Mouse (Mus musculus) heart, postnatal 25 days (tissue): Measurements from ENCODE around the gene Tfap2d. TPM values are rescaled to one million over a fixed set of nuclear protein-coding genes. Genes with fewer than 3 reads are reported as not detected.

ENCODE experiments used
- DNase-seq: peaks from one replicate; pipeline ENCODE4 v3.0.0; 2022; ENCODE audit warnings: low spot score
- intact Hi-C: fragments of 180-260 bp; cut with DNase I; formaldehyde crosslinking; loops from one replicate; pipeline ENCODE4 v1.15.1; 2025
- total RNA-seq, 2 experiments: library from RNA; stranded (reverse); gene quantifications; 2 replicates each; pipeline ENCODE4 v1.2.3; 2021

The Tfap2d gene
- total RNA-seq: not detected

DNA sequence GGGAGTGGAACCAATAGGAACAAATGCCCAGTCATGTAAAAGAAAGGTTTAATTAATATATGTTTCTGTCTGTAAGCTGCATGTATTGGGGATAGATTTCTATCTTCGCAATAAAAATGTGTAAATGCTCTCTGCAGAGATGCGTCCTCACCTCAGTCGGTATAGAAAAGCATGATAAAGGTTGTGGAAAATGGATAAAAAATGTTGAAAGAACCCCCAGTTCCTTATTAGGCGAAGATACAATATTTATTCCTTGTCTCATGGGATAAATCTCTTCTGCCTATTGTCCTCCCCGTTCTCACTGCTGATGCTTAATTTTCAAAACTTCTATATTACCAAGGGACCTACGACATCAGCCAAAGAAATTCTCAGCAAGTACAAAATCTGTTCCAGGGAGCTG is at the start of gene Tfap2d:
Gene Tfap2d (plus strand): TSS at position 392 of the 400 bp plus-strand sequence.
- DNase-seq: no peak
- intact Hi-C loops: no loop called here

GRCm38 (mm10) chr1:19056300-19056699 is 46.5 kb upstream of the Tfap2d start:
- no peak for DNase-seq
- intact Hi-C loops: no loop called here

DNA sequence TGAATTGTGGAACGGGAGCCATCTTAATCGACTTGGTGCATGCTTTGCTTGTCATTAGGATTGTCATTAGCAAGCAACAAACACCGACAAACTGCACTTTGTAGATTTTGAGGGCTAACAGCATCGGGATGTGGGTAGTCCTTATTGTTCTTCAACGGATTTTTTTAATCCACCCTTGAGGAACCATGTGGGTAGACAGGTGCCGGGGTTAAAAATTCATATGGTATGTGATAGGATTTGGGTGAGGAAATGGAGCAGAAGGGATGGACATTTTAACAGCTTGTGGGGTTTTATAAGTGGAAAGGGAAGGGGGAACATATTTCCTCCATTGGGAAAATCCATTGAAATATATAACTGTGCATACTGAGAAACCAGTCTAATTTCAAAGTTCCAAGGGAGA is 46.0 kb upstream of the Tfap2d start:
- no peak for DNase-seq
- intact Hi-C loops: no loop called here

DNA sequence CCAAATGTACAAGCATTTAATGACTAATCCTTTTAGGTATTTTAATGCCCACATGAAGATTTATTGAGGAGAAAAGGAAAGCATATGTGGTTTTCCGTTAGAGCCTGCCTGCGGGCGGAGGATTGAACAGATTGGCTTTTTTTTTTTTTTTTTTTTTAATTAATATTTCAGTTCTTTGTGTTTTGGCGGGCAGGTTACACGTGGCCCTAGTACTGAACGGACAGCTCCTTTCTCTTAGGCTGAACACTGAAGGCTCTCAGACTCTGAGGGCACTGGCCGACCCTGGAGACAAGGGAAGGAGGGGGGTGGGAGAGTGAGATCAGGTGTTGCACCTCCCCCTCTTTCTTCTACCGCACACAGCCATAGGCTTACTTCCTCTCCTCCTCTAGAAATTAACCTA is 14.7 kb upstream of the Tfap2d start:
- no peak for DNase-seq
- intact Hi-C loops: no loop called here

DNA sequence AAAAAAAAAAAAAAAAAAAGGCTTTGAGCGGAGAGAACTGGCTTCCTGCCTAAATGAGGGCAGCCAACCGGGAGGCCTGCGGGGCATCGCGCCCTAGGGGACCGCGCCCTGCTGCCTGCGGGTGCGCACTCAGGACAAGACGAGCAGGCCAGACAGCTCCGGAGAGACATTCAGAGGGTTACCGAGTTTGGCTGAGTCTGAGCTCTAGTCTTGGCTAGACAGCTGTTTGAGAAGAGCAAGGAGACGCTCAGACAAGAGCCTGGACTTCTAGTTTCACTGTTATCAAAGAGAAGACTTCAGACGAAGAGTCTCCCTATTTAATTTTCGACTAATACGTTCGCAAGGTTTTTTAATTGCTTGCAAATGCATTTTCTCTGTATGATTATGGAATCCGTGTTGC is 5.9 kb upstream of the Tfap2d start:
- intact Hi-C loops: no loop called here
- DNase-seq: no peak

GRCm38 (mm10) chr1:19103316-19103715 is 494 bp downstream of the Tfap2d start:
- intact Hi-C loops: no loop called here

DNA sequence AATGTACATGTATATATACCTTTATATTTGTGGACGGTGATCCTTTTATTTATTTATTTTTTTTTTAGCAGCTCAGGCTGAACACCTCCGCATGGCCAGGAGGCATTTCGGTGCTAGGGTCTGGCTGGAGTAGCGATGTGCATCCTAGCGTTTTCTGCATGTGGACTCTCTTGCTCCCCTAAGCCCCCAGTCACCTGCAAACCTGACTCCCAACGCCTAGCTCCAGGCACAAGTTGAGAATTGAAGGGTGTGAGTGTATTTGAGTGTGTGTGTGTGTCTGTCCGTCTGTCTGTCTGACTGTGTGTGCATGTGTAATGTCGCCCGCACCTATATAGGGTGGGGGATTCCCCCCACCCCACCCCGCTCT is 937 bp downstream of the Tfap2d start:
- intact Hi-C loops: no loop called here
- DNase-seq: no peak

More at GRCm38 (mm10) chr1:19103316-19103715, 494 bp downstream of the Tfap2d start:
- no peak for DNase-seq

GRCm38 (mm10) chr1:19104143-19104857 is 1.5 kb downstream of the Tfap2d start:
- DNase-seq: no peak
- intact Hi-C loops: no loop called here

- intact Hi-C loops: no loop called here
- DNase-seq: no peak
Observed at GRCm38 (mm10) chr1:19106401-19106800, 3.6 kb downstream of the Tfap2d start.

- no peak for DNase-seq
- intact Hi-C loops: no loop called here
Observed at GRCm38 (mm10) chr1:19106841-19107800, 4.3 kb downstream of the Tfap2d start.

- DNase-seq: no peak
- intact Hi-C loops: no loop called here
Observed at GRCm38 (mm10) chr1:19107801-19108200, 5.0 kb downstream of the Tfap2d start.

GRCm38 (mm10) chr1:19109711-19110110 is 6.9 kb downstream of the Tfap2d start:
- DNase-seq: no peak
- intact Hi-C loops: no loop called here

- intact Hi-C loops: no loop called here
- DNase-seq: no peak
Observed at GRCm38 (mm10) chr1:19110211-19110610, 7.4 kb downstream of the Tfap2d start.

DNA sequence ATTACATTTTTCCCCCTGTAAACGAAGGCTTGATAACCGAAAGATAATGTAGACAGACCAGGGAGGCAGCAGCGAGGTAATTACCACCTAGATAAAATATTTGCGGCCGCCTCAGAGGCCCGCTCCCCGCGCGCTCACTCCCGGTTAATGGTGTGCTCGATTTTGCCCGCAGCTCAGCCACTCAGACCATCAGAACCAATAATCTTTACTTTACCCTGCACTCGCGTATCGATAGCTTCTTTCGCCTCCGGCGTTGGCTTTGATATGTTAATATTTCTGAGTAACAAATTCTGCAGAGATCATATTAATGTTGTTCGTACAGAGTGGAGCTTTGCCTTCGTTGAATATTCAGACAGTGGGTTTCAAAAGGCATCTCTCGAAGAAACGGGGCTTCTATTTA is 8.2 kb downstream of the Tfap2d start:
- DNase-seq: no peak
- intact Hi-C loops: no loop called here

DNA sequence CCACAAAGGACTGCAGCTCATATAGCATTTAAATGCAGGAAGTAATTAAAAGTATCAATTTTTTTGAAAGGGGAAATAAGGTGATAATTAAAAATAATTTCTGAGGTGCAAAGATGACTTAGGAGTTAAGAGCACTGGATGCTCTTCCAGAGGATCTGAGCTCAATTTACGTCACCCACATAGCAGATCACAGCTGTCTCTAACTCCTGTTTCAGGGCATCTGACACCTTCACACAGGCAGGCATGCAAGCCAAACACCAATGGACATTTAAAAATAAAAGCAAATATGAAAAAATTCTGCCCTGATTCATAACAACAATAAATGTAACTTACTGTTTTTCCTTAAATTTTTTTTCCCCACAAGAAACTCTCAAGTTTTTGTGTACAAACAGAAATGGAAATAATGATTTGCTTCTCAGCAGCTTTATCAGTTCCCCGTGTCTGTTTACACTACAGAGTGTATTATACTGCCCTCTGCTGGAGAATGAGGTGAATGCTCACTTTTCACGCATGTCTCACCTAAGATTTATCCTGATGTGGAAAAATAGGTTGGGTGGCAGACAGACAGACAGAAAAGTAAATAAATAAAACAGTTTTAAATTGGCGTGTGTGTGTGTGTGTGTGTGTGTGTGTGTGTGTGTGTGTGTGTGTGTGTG is 76.0 kb downstream of the Tfap2d start:
- DNase-seq: no peak
- intact Hi-C loops: loop anchor here (10.0 kb wide), 1 partner anchor 824 kb away; no protein-coding TSS in a partner anchor

DNA sequence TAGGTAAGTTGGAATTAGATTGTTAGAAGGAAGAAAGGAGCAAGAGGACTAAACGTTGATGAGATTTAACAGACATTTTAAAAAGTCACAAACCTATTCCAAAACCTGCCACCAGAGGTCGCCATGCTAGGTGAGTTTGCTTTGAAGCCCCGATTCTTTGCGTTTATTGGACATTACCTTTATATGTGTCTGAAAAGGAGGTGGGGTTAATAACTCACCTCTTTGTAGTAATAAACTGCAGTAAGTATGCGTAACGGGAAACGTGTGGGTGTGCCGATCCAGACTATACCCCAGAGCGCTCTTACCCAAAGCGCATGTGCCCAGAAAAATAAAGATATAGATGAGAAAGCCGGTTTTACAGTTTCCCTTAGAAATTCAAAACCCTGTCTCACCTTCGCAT is 102.8 kb downstream of the Tfap2d start:
- DNase-seq: no peak
- intact Hi-C loops: loop anchor here (10.0 kb wide), 2 partner anchors 769 to 1309 kb away; no protein-coding TSS in a partner anchor

GRCm38 (mm10) chr1:19206194-19206593 is 103.4 kb downstream of the Tfap2d start:
- intact Hi-C loops: loop anchor here (10.0 kb wide), 2 partner anchors 769 to 1309 kb away; no protein-coding TSS in a partner anchor
- no peak for DNase-seq

DNA sequence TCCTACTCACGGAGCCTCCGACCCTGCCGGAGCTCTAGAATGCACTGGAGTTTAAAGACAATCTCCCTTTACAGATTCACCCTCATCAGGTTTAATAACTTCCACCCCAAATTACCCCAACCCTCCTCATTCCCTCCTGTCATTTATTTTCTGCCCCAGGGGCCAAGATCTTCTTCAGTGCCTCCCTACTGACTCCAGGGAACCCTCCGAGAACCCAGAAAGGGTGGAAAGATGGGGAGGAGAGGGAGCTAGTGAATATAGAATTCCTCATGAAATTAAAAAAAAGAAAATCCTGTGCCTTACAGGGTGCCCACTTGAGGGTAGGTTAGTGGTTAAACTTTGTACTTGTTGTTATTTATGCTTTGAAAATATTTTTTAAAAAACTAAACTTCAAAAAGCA is 104.8 kb downstream of the Tfap2d start:
- intact Hi-C loops: loop anchor here (10.0 kb wide), 2 partner anchors 767 to 1307 kb away; no protein-coding TSS in a partner anchor
- DNase-seq: no peak

DNA sequence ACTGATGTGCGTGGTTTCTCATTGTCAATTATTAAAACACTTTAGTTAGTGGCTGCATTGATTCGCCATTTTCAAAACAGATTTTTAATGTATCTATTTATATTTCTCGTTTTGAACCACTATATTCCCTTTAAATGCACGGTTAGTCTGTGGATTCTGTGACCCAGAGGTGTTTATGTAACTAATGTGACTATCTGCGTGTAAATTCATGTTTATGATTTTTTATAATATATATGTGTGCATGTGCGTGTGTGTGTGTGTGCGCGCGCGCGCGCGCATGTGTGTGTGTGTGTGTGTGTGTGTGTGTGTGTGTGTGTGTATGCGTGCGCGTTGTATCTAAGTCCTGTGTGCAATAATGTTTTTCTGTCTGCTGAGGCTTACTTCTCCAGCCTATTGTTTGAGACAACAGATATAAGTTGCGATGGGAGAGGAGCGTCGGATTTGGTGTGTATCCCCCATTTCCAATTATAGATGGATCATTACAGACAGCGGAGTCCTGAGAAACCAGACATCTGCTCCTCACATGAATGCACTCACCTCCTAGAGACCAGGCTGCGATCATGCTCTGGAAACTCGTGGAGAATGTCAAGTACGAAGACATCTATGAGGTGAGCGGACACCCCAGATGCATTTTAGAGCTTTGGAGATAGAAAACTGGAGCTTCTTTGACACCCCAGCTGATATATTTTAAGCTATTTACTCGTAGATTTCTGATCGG is 106.0 kb downstream of the Tfap2d start, which contains the start of gene Tfap2b:
Gene Tfap2b (plus strand): TSS at position 274 of the 718 bp plus-strand sequence.
- intact Hi-C loops: loop anchor here (10.0 kb wide), 2 partner anchors 766 to 1306 kb away; no protein-coding TSS in a partner anchor
- no peak for DNase-seq
